Mouse (Mus musculus) adipose tissue, adult 10 weeks (tissue): ENCODE results near the gene Morc4. TPM values are rescaled to one million over a fixed set of nuclear protein-coding genes. Genes with fewer than 3 reads are reported as not detected.

Experiments used
- polyA plus RNA-seq: library from polyadenylated mRNA; stranded (reverse); fragments of 350-450 nt; fragmentation: Illumina TruSeq; extraction: RNeasy Lipid Tissue Mini Kit (QIAGEN cat#74804); gene quantifications from one replicate; pipeline ENCODE4 v1.2.3, GENCODE M21; 2014; ENCODE audit warnings: low read depth, low replicate concordance

The Morc4 gene
- 20.6 TPM for polyA plus RNA-seq

GRCm38 (mm10) chrX:139870938-139871791 lies at the start of gene Morc4:
Morc4 (minus strand) TSS chrX:139871677.

GRCm38 (mm10) chrX:139800406-139800878 lies 71.0 kb downstream of the Morc4 start, which contains the start of gene Cldn2:
Cldn2 (plus strand) TSS chrX:139800828.

GRCm38 (mm10) chrX:139782278-139783044 lies 89.0 kb downstream of the Morc4 start, which contains the start of gene Ripply1:
Ripply1 (minus strand) TSS chrX:139782353.

Other genes with a start within 250 kb of the Morc4 start
- gene Tbc1d8b, start 186.7 kb downstream of the Morc4 start, polyA plus RNA-seq, result 12.8 TPM
- not detected for gene Gm15013, start 157.2 kb downstream of the Morc4 start, polyA plus RNA-seq
- gene Ripply1, start 89.3 kb downstream of the Morc4 start, polyA plus RNA-seq, result 0.86 TPM
- gene Cldn2, start 70.8 kb downstream of the Morc4 start, polyA plus RNA-seq, result 280 TPM
- 2.3 TPM for gene Rbm41, start 126.9 kb upstream of the Morc4 start, polyA plus RNA-seq
- 0.88 TPM for gene Nup62cl, start 191.0 kb upstream of the Morc4 start, polyA plus RNA-seq
- 0.53 TPM for gene Pih1h3b, start 191.2 kb upstream of the Morc4 start, polyA plus RNA-seq